Mouse (Mus musculus) midbrain, embryonic 11.5 days (tissue): ENCODE data around the gene Fkrp. TPM values are rescaled to one million over a fixed set of nuclear protein-coding genes. Genes with fewer than 3 reads are reported as not detected.

Experiments
- ATAC-seq: fragments of 200-750 bp; cut with Nextera tagmentation; 2 replicates; pipeline ENCODE4 v1.8.0; 2017; ENCODE audit warnings: moderate TSS enrichment, moderate library complexity; ENCODE audit not compliant: low FRiP score
- DNase-seq: peaks from one replicate; pipeline ENCODE4 v3.0.0; 2015; ENCODE audit warnings: low spot score; ENCODE audit errors: missing footprints
- H3K27ac ChIP-seq: fragments of 300-500 bp; sonication (generic); 2 replicates; pipeline ENCODE4 v1.5.1; 2014; ENCODE audit warnings: low read depth, low read length
- H3K27me3 ChIP-seq: fragments of 300-500 bp; sonication (generic); 2 replicates; pipeline ENCODE4 v1.6.1; 2014; ENCODE audit warnings: mild to moderate bottlenecking, low read length, moderate library complexity, mixed read lengths; ENCODE audit not compliant: control insufficient read depth, insufficient read depth
- H3K36me3 ChIP-seq: fragments of 300-500 bp; sonication (generic); 2 replicates; pipeline ENCODE4 v1.6.1; 2014; ENCODE audit warnings: mild to moderate bottlenecking, low read length, moderate library complexity, mixed read lengths; ENCODE audit not compliant: control insufficient read depth, insufficient read depth
- H3K4me1 ChIP-seq: fragments of 300-500 bp; sonication (generic); 2 replicates; pipeline ENCODE4 v1.6.1; 2014; ENCODE audit warnings: low read length; ENCODE audit not compliant: control insufficient read depth, insufficient read depth
- H3K4me2 ChIP-seq: fragments of 300-500 bp; sonication (generic); 2 replicates; pipeline ENCODE4 v1.6.1; 2014; ENCODE audit warnings: mild to moderate bottlenecking, moderate library complexity
- H3K4me3 ChIP-seq: fragments of 300-500 bp; sonication (generic); 2 replicates; pipeline ENCODE4 v1.5.1; 2014; ENCODE audit warnings: low read depth, low read length
- H3K9ac ChIP-seq: fragments of 300-500 bp; sonication (generic); 2 replicates; pipeline ENCODE4 v1.6.1; 2014; ENCODE audit warnings: low read length
- H3K9me3 ChIP-seq: fragments of 300-500 bp; sonication (generic); 2 replicates; pipeline ENCODE4 v1.6.1; 2016; ENCODE audit warnings: low read length; ENCODE audit not compliant: control insufficient read depth
- WGBS: fragments of 180-500 bp; shearing (Covaris S2); extraction: QIAGEN DNeasy Blood & Tissue Kit; methylation state at CpG from one replicate; pipeline ENCODE4 v1.1.7; 2014; 5-methylcytosine and 5-hydroxymethylcytosine counted together
- polyA plus RNA-seq: library from polyadenylated mRNA; unstranded; fragments of >200 nt; fragmentation: Nextera tagmentation; extraction: Ambion mirVana; gene quantifications from 2 replicates; pipeline ENCODE4 v1.2.1, GENCODE M21; 2014

Gene Fkrp
- polyA plus RNA-seq, 1 experiment from 2014 or later = 25.9 TPM

DNA sequence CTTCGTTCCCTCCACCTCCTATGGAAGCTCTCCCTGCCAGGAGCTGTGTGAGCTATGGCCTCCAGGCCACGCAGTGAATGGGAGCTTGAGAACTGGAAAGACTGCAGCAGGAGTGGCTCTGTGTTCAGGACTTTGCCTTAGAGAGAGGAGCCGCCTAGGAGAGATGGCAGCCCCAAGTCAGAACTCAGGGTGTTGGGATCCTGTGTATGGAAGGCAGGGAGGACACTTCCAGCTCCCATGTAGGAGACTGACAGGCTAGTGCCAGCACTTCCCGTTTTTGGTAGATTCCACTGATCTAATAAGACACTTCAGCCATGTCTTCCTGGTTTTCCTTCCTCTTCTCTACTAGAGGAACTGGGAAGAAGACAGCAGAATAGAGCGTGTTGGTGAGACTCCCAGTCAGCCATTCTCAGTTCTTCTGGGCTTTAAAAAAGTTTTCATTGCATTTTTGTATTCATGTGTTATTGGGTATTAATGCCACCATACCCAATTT, 3.8 kb upstream of the Fkrp start:
- H3K4me1 ChIP-seq = peaks cover 40% of the 10 kb centered on the region

GRCm38 (mm10) chr7:16819794-16820193, 3.3 kb upstream of the Fkrp start:
- no peaks in the 10 kb centered on the region for H3K27me3 ChIP-seq
- peaks cover 45% of the 10 kb centered on the region for H3K4me1 ChIP-seq
- no peak overlapping the region for H3K4me3 ChIP-seq
- 81% methylated on average over 5 of the region's 5 CpGs for WGBS
- H3K4me2 ChIP-seq = no peak overlapping the region
- no peak for ATAC-seq
- no peaks in the 10 kb centered on the region for H3K9me3 ChIP-seq
- no peak overlapping the region for H3K27ac ChIP-seq
- H3K36me3 ChIP-seq = 0 out of 2 replicates have a peak, but pooled peaks cover 2% of the 10 kb centered on the region
- no peak overlapping the region for H3K9ac ChIP-seq
- DNase-seq = no peak

More for the DNA sequence above, 3.8 kb upstream of the Fkrp start:
- 69% methylated on average over 5 of the region's 5 CpGs for WGBS
- no peak overlapping the region for H3K4me2 ChIP-seq
- H3K9ac ChIP-seq = no peak overlapping the region
- H3K27me3 ChIP-seq = no peaks in the 10 kb centered on the region
- no peaks in the 10 kb centered on the region for H3K9me3 ChIP-seq
- ATAC-seq (no peak), DNase-seq (no peak)
- H3K4me3 ChIP-seq = no peak overlapping the region
- no peak overlapping the region for H3K27ac ChIP-seq
- H3K36me3 ChIP-seq = 0 out of 2 replicates have a peak, but pooled peaks cover 2% of the 10 kb centered on the region

DNA sequence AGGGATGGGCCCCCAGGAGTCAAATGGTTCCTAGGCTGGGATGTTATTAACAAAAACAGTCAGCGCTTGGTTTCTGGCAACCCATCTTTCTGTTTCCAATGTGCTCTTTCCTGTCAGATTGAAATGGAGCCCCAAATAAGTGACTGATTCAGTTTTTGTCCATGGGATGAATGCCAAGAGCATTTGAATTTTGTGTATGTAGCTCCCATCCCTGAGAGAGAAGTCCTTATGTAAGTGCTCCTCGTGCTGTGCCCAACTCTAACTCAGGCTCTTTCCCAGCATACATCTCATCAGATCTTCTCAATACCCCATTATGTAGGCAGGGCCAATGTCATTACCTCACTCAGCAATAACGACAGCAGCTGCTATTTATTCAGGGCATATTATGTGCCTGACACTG, 1.2 kb upstream of the Fkrp start:
- H3K36me3 ChIP-seq = no peaks in the 10 kb centered on the region
- H3K27me3 ChIP-seq = peaks cover 4% of the 10 kb centered on the region
- DNase-seq = no peak
- H3K9me3 ChIP-seq = no peaks in the 10 kb centered on the region
- peak overlapping the region; percentile 72 for H3K4me2 ChIP-seq
- peaks cover 46% of the 10 kb centered on the region for H3K4me1 ChIP-seq
- H3K9ac ChIP-seq = peak overlapping the region; percentile 100
- WGBS = 76% methylated on average over 3 of the region's 3 CpGs
- H3K27ac ChIP-seq = no peak overlapping the region
- no peak for ATAC-seq
- peak overlapping the region; percentile 97 for H3K4me3 ChIP-seq

GRCm38 (mm10) chr7:16816078-16816474, 456 bp downstream of the Fkrp start:
- H3K4me2 ChIP-seq = peak overlapping the region; percentile 72
- ATAC-seq = peak; percentile 75
- H3K4me3 ChIP-seq = peak overlapping the region; percentile 97
- peaks cover 51% of the 10 kb centered on the region for H3K4me1 ChIP-seq
- peak; percentile 99 for DNase-seq
- no peaks in the 10 kb centered on the region for H3K9me3 ChIP-seq
- peak overlapping the region; percentile 100 for H3K9ac ChIP-seq
- H3K27me3 ChIP-seq = peaks cover 20% of the 10 kb centered on the region
- under 1% methylated on average over 48 of the region's 55 CpGs for WGBS
- peak overlapping the region; percentile 99 for H3K27ac ChIP-seq
- no peaks in the 10 kb centered on the region for H3K36me3 ChIP-seq

- ATAC-seq (peak; percentile 85), DNase-seq (peak; percentile 94)
- Histone ChIP-seq H3K27ac (peak within 1 kb of the TSS; percentile 99), H3K27me3 (peaks cover 26% of the 10 kb centered on the region), H3K9me3 (no peaks in the 10 kb centered on the region), H3K4me3 (peak within 1 kb of the TSS; percentile 97), H3K4me1 (peaks cover 52% of the 10 kb centered on the region), H3K4me2 (peak within 1 kb of the TSS; percentile 72), H3K36me3 (no peaks in the 10 kb centered on the region), H3K9ac (peak within 1 kb of the TSS; percentile 100)
- WGBS = 5% methylated on average over 1 of the region's 1 CpGs
Observed at GRCm38 (mm10) chr7:16815351-16815941, 1.1 kb downstream of the Fkrp start, which contains the start of gene Strn4. Strn4 (plus strand) TSS chr7:16815889.

- Histone ChIP-seq H3K4me2 (no peak overlapping the region), H3K36me3 (peaks cover 3% of the 10 kb centered on the region; the same call in 1 of the 2 replicates), H3K27ac (no peak overlapping the region), H3K27me3 (peaks cover 29% of the 10 kb centered on the region), H3K4me3 (no peak overlapping the region), H3K4me1 (peaks cover 27% of the 10 kb centered on the region), H3K9ac (no peak overlapping the region), H3K9me3 (no peaks in the 10 kb centered on the region)
- no peak for DNase-seq
- no peak for ATAC-seq
- 77% methylated on average over 2 of the region's 2 CpGs for WGBS
Observed at GRCm38 (mm10) chr7:16812505-16812904, 4.0 kb downstream of the Fkrp start.

DNA sequence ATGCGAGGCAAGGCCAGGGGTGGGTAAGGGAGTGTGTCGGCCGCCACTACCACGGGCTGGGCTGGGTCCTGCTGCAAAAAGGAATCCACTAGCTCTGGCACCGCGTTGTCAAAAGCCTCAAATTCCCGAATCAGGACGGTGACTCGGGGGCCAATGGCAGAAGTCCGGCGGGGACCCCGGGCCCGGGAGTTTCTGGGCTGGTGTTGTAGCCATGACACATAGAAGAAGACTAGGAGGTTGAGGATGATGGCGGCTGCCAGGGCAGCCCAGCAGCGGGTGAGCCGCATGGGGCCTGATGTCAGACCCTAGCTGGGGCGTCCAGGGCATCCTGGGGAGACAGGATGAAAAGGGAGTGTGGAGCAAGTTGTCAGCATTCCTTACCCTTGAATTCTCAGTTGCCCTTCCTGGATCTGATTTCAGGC, 4.9 kb downstream of the Fkrp start:
- H3K9me3 ChIP-seq = no peaks in the 10 kb centered on the region
- peak; percentile 91 for DNase-seq
- 10% methylated on average over 17 of the region's 17 CpGs for WGBS
- peak overlapping the region; percentile 45 for H3K9ac ChIP-seq
- peaks cover 29% of the 10 kb centered on the region for H3K27me3 ChIP-seq
- H3K4me3 ChIP-seq = peak overlapping the region; percentile 34
- H3K27ac ChIP-seq = no peak overlapping the region
- peaks cover 24% of the 10 kb centered on the region for H3K4me1 ChIP-seq
- H3K4me2 ChIP-seq = peak overlapping the region; percentile 59
- ATAC-seq = no peak
- peaks cover 3% of the 10 kb centered on the region; the same call in 1 of the 2 replicates for H3K36me3 ChIP-seq

DNA sequence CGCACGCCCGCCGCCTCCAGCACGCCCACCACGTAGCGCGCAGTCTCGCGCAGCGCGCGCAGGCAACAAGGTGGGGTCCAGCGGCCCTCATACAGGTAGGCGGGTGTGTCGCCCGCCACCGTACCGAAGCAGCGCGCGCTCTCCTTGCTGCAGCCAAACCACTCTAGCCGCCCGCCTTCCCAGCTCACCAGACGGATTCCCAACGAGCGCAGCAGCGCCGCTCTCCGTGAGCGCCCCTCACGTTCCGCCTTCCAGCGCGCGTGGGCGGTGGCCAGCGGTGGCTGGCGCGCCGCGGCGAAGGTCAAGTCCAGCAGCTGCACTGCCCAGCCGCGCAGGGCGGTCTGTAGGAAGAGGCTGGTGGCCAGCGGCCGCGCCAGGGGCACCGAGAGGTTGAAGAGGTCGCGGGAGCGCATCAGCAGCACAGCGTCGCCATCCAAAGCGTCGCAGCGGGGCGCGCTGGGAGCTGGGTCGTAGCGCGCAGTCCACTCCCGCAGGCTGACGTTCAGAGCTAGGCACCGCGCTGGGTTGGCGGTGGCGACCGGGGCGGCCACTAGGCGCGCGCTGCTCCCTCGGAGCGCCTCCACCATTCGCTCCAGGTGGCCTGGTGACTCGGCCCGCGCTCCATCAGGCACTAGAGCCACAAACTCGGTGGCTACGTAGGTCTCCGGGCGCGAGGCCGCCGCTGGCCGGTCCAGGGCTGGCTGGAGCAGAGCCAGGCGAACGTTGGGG, 5.4 kb downstream of the Fkrp start:
- H3K27me3 ChIP-seq = peaks cover 29% of the 10 kb centered on the region
- peaks cover 24% of the 10 kb centered on the region for H3K4me1 ChIP-seq
- H3K36me3 ChIP-seq = peaks cover 3% of the 10 kb centered on the region; the same call in 1 of the 2 replicates
- 2% methylated on average over 90 of the region's 90 CpGs for WGBS
- ATAC-seq (peak; percentile 41; the same call in 1 of the 2 replicates), DNase-seq (peak; percentile 92)
- H3K4me3 ChIP-seq = peak overlapping the region; percentile 34
- peak overlapping the region; percentile 59 for H3K4me2 ChIP-seq
- no peaks in the 10 kb centered on the region for H3K9me3 ChIP-seq
- H3K9ac ChIP-seq = peak overlapping the region; percentile 45
- H3K27ac ChIP-seq = peak overlapping the region; percentile 35; the same call in 1 of the 2 replicates
